Mouse (Mus musculus): ENCODE data around the gene Enkd1. TPM values are rescaled to one million over a fixed set of nuclear protein-coding genes. Genes with fewer than 3 reads are reported as not detected.
A peak's percentile ranks its signal among the peaks of the same experiment; 100 is the strongest.

The Enkd1 gene
- total RNA-seq (2021), result 1 to 10 TPM; 1.3 TPM
- long read RNA-seq, experiment 1, partial matches to known transcripts, result 0 of 4 reads
- long read RNA-seq, experiment 1, other reads (novel, unspliced or antisense), result 4 of 4 reads
- long read RNA-seq, experiment 2, partial matches to known transcripts, result 0 of 3 reads
- long read RNA-seq, experiment 2, other reads (novel, unspliced or antisense), result 3 of 3 reads

- peak; percentile 91 to 93 for DNase-seq
These were observed at the start of gene Enkd1, which contains the start of gene 4933405L10Rik for GRCm38 (mm10) chr8:105707498-105708403. Gene Enkd1, minus strand, starts transcription at chr8:105708210. Gene 4933405L10Rik, plus strand, starts transcription at chr8:105707655.

- no peak for DNase-seq
These were observed 46.7 kb upstream of the Enkd1 start for GRCm38 (mm10) chr8:105754688-105755087.

- no peak for DNase-seq
These were observed 45.9 kb upstream of the Enkd1 start for GRCm38 (mm10) chr8:105753916-105754315.

GRCm38 (mm10) chr8:105750606-105751005 is 42.6 kb upstream of the Enkd1 start:
- DNase-seq, result peak; percentile 72

GRCm38 (mm10) chr8:105743301-105743700 is 35.3 kb upstream of the Enkd1 start:
- DNase-seq, result no peak

GRCm38 (mm10) chr8:105739216-105739615 is 31.2 kb upstream of the Enkd1 start:
- no peak for DNase-seq

- DNase-seq, result no peak
These were observed 24.2 kb upstream of the Enkd1 start for GRCm38 (mm10) chr8:105732186-105732585.

- peak; percentile 65 to 89 for DNase-seq
These were observed 19.6 kb upstream of the Enkd1 start for GRCm38 (mm10) chr8:105727397-105728124.

GRCm38 (mm10) chr8:105725726-105726125 is 17.7 kb upstream of the Enkd1 start:
- DNase-seq, result no peak

- no peak for DNase-seq
These were observed 14.9 kb upstream of the Enkd1 start for GRCm38 (mm10) chr8:105722861-105723260.

- no peak for DNase-seq
These were observed 11.6 kb upstream of the Enkd1 start for GRCm38 (mm10) chr8:105719637-105720036.

GRCm38 (mm10) chr8:105716302-105716945 is 8.4 kb upstream of the Enkd1 start:
- DNase-seq, result no peak

GRCm38 (mm10) chr8:105715042-105715441 is 7.0 kb upstream of the Enkd1 start:
- DNase-seq, result peak; percentile 34 to 42

GRCm38 (mm10) chr8:105714139-105714538 is 6.1 kb upstream of the Enkd1 start:
- DNase-seq, result peak; percentile 87 to 97

GRCm38 (mm10) chr8:105712286-105712685 is 4.3 kb upstream of the Enkd1 start:
- no peak for DNase-seq

- no peak for DNase-seq
These were observed 1.3 kb upstream of the Enkd1 start for GRCm38 (mm10) chr8:105709317-105709716.

- DNase-seq, result no peak
These were observed 665 bp upstream of the Enkd1 start for GRCm38 (mm10) chr8:105708675-105709074.

- DNase-seq, result no peak
These were observed 1.6 kb downstream of the Enkd1 start for GRCm38 (mm10) chr8:105706426-105706825.

- no peak for DNase-seq
These were observed 3.1 kb downstream of the Enkd1 start for GRCm38 (mm10) chr8:105704955-105705354.

GRCm38 (mm10) chr8:105704146-105704812 is 3.7 kb downstream of the Enkd1 start:
- no peak for DNase-seq

- DNase-seq, result no peak
These were observed 5.1 kb downstream of the Enkd1 start for GRCm38 (mm10) chr8:105702731-105703415.
